Mouse (Mus musculus): ENCODE measurements at regions not wholly inside any gene's neighbourhood (a gene's known extent, or its start where the extent isn't known, plus 50 kb on each side); places are given as distances from the start of the nearest gene placed in this dataset.

DNA sequence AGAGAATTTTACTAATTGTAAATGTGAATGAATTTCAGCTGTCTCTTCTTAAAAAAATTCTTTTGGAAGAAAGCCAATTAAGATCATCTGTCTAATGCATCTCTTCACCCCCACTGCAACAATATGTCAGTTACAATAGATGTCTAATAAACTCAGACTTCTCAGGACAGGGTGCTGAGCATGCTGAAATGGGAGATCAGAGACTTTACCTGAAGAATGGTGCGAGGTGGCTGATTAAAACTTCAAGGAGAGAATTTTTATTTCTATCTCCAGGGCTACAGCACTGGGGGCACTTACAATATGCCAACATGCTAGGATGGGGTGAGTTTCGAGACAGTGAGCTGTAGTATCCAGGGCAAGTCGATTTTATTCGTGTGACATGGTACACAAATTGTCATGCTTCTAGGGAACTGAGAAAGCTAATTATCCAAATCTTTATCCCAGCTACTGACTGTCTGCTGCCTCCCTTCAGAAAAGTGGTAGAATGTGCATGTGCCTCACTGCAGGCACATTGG is 449.0 kb upstream of the Fam92a start:
- DNase-seq: no peak

DNA sequence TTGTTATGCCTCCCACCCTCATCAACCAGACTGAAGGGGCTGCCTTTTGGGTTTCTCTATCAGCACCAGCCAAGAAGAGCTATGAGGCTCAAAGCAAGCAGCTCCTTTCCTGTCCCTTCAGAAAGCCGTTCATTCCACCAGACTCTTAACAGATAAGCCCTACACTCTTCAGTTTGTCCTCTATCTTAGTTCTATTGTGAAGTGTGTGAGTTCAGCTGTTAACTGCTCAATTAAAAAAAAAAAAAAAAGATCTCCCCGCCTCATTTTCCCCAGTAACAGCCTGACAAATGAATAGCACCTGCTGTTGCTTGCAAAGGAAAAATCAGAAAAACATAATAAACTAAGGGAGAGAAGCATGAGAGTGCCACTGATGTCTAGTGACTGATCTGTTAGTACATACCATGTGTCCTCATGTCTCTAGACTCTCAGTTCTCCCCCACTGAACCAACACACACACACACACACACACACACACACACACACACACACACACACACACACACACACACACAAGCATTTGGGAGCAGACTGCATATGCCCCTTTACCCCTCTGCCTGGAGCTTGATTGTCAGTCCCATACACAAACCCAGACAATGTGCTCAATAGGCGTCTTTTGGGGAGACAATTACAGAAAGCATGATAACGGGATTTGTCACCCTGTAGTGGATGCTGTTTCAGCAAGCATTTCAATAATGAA is 448.4 kb upstream of the Fam92a start:
- no peak for DNase-seq

DNA sequence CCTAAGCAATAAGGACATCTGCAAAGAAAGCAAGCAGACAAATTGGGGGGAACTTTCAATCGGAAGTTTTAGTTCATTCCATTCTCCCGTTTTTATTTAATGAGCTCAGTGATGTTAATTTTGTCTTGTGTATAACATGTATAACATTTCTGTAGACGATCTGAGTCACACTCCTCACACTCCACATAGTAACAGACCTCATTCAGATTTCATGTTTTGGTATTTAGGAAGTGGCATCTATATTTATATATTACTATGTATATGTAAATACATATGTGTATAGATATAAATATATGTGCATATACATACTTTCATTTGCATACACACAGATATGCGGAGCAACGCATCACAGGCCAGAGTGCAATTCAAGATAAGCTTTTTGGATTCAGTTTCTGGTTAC is 444.9 kb upstream of the Fam92a start:
- DNase-seq: no peak

DNA sequence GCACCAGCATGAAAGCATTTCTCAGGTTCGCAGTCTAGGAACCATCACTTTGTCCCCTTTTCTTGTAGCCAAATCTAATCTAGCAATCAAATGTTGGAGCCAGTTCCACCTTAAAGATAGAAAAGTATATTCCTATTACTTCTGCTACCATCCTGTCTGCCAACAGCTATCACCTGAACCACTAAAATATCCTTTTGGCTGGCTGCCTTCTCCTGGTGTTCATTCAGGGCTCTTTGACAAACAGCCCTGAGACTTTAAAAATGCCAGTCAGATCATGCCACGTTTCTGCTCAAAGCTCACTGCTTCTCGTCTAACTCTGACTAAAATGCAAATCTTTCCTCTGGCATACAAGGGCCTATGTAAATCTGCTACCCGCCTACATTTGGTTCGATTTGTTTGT is 439.7 kb upstream of the Fam92a start:
- no peak for DNase-seq

DNA sequence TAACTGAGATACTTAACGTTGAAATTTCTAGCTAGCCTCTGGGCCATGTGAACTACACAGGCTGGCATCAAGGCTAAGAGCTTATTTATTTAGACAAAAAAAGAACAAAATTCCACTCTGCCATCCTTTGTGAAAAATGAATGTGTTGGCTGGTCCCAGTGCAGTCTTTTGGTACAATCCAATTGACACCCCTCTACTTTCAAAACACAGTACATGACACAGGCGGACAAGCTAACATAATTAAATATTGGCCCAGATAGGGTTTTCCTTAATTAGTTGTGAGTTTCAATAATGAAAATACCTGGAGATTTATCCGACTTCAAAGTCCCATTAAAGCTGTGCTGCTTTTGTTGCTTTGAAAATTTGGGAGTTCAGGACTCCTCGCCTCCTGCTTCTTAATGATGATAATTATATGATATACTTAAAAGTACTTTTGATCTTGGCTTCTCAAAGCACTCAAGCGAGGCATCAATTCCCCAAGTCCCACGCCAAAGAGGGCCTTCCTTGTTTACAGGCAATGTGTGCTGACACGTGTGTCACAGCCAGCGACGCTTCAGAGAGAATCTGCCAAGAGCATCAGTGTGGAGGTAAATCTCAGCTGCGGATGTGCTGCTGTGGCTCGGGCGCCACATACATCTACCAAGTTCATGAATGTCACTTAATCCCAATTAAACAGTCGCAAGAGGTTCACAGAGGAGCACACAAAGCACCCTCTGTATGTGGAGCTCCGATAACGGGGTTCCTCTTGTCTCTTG is 429.5 kb upstream of the Fam92a start:
- DNase-seq: no peak

DNA sequence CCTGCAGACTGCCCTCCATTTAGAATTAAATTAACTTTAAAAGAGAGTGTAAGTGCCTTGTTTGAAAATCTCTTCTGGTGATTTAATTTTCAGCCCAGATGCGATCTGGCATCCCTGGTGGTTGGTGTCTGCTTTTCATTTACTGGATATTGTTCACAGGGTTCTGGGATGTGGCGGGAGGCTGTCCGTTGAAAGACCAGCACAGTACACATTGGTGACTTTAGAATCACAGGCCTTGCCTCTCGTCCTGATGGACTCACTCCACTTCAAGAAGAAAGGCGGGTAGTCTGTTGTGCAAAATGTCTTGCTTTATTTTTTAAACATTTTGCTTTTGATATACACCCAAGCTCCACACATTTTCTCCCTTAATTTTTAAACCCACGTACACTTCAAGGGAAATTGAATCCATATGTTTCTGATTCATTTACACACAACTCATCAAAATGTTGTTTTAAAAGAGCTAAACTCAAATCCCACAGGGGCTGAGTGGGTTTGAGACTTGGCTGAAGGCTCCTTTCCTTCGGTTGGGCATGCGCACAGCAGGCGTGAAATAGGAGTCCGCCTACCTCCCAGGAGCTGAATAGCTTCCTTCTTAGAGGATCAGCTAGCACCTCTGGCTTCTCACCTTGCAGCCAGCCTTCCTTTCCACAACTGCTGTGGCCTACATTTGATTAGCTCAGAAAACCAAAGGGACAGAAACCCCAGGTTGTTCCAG is 424.1 kb upstream of the Fam92a start:
- DNase-seq: no peak

DNA sequence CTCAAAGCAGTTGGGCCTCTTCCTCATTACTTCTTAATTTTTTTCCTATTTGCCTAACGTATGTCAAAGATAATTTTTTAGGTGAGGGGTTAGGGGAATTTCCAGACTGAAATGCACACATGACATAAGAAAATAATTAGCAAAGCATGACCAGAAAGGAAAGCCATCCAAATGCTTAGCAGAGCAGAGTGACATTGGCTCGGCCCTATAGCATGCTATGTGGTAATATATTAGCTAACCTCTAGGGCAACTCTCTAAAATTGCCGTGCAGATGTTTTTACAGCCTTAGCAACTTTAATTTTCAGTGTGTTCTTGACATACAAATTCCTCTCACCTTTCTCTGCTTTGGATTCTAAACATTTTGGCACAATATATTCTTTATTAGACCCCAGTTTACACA is 421.2 kb upstream of the Fam92a start:
- no peak for DNase-seq

DNA sequence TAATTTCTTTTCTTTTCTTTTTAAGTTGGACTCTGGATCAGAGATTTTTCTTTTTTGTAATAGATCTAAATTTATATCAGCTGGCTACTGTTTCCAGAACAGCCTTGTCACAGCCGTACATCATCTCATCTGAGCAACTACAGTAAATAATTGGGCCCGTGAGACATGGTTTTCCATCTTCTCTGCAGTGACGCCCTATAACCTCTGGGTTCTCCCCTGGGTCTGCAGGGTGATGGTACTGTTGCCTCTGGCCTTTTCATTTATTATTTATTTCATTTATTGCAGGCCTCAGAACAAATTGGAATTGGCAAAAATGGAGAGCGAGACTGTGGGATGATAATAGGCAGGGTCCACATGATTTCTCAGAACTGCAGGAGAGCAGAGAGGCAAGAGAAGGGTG is 406.3 kb upstream of the Fam92a start:
- no peak for DNase-seq

DNA sequence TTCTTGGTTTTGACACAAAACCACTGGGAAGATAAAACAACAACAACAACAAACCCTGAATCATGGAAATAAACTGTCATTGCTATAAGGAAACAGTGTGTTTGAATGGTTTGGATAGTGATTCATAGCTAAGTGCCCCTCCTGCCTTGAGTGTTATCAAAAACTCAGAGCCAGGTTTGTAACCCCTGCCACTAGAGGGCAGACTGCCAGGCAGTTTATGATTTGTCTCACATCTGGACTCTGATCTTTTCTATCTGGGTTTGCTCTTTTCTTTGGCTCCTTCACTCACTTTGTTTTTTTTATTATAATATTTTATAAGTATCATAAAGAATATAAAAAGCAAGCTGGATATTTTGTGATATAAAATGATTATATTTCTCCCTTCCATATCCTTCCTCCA is 400.1 kb upstream of the Fam92a start:
- peak; percentile 12 for DNase-seq

DNA sequence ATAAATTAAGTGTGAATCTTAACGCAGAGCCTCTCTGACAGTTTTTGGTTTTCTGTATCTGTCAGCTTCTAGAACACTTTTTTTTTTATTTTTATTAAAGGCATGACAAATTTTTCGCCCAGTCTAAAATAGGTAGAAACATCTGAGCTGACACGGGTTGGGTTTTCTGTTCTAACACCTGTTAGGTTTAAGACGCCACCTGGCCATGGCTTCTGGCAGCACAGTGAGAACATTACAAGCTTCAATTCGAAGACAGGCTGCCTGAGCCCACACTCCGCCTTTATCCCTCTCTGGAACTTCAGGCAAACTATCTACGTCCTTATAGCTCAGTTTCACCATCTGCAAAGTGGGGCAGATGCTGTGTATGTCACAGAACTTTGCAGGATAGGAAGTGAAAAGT is 398.9 kb upstream of the Fam92a start:
- DNase-seq: no peak

DNA sequence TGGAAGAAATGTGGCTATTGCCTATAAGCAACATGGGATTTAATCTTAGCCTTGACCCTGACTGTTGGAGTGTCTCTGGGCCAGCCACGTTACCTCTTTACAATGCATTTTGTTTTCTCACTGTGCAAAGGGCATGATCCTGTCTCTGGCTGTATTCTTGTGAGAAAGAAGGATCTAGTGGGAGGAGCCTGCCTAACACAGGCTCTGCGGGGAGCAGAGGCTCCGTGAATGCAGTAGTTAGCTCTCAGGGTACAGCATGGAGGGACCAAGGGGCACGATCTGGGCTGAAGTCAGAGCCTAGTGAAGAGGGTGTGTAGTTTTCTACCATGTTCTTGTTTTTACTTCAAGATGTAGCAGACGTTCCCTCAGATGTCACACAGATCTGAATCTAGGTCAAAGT is 395.8 kb upstream of the Fam92a start:
- DNase-seq: no peak

DNA sequence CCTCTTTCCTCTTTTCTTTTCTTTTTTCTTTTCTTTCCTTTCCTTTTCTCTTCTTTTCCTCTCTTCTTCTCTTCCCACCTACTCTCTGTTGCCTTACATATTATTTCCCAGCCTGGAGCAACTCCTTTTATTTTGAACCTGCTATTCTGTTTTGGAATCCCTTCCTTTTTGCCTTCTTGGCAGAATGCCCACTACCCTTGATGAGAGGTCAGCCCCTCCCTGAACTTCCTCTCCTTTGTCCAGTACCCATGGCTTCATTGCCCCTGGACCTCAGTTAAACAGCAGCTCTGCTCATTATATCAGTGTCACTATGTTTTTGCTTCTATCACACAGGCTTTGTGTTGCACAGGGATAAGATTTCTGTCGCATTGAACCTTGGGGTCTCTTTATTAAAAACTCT is 391.2 kb upstream of the Fam92a start:
- DNase-seq: peak; percentile 52

DNA sequence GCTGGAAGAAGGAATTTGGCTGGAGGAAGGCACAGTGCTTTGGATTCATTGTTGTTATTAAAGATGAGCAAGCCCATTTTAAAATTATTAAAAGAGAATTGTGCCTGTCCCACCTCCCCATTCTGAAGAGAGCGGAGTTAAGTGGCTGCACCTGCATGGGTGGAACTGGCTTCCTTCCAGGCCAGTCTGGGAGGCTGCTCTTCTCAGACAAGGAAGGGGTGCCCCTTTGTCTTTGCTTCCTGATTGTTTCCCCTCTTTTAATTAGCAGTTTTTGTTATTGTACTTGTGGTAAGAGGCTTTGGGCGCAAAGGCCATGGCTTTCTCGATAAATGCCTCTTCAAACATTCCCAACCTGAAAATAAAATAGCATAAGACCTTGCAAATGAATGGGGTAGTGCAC is 388.7 kb upstream of the Fam92a start:
- no peak for DNase-seq

DNA sequence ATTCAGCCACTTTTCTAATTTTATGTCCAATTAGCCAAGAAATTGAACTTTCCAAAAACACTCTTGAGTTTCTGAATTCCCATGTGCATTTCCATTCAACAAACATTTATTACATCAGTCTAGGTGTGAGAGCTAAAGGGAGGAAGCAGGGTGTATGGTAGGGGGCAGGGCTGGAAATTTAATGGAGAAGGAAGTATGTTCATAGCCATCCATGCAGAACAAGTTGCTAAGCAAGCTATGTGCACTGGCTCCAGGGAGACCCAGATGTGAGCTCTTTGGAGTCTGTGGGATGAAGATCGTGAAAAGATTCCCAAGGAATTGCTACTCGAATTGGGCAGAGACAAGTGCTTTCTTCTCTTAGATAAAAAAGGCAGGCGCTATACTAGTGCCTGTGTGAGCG is 388.2 kb upstream of the Fam92a start:
- no peak for DNase-seq

DNA sequence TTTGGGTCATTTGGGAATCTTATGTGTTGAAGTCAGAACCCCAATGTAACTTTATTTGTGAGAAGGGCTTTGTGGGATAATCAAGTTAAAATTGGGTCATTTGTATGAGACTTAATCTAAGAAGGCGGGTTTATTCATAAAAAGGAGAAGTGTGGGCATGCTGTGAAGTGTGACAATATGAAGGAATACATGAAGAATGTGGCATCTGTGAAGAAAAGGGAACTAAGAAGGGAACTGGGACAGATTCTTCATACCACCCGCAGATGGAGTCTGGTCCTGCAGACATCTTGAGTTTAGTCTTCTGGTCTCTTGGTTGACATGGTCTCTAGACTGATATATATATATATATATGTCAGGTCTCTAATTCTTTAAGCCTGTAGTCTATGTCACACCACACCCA is 385.3 kb upstream of the Fam92a start:
- DNase-seq: no peak

DNA sequence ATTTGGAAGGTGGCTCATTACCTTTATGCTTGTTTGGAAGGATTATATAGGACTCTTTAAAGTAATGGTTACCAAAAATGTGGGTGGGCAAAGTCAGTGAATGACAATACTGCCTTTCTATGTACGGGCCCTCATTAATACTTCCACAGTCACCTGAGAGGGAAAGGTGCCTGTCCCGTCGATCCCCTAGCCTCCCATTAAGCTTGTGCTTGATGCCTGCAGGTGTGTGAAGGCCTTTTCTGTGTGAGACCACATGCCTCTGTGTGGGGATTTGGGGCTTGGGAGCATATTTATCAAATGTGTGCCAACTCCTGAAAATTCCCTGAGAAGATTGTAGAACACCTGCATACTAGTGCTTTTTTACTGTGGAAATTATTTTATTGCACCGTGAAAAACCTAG is 377.4 kb upstream of the Fam92a start:
- DNase-seq: no peak

DNA sequence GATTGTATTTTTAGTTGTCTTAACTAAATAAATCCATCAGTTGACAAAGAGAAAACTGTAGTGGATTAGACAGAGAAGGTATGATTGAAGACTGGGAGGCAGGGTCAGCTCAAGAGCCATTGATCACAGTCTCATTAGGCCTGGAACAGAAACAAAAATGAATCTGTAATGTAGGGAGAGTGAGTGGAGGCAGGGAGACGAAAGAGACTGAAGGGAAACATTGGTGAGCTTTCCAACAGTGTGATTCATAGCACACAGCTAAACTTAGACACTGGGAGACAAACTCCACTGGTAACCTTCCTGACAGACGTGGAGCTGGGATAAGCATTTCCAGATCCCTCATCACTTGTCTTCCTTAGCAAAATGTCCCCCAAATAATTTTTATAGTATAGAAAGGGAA is 372.1 kb upstream of the Fam92a start:
- no peak for DNase-seq

DNA sequence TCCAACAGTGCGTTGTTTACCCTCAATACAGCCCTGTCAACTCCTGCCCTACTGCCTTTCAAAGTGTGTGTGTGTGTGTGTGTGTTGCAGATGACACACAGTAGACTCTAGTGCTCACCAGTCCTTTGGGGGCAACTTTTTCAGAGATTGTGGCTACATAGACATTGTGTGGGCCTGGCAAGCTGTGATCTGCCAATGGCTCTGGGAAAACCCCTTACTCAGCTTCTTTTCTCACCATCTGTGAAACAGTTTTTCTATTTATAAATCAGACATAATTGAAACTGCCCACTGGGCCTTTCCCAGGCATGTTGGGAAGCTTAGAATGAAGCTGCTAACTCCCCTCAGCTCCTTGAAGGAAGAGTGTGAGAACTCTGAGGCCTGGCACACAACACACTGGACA is 369.7 kb upstream of the Fam92a start:
- DNase-seq: no peak

DNA sequence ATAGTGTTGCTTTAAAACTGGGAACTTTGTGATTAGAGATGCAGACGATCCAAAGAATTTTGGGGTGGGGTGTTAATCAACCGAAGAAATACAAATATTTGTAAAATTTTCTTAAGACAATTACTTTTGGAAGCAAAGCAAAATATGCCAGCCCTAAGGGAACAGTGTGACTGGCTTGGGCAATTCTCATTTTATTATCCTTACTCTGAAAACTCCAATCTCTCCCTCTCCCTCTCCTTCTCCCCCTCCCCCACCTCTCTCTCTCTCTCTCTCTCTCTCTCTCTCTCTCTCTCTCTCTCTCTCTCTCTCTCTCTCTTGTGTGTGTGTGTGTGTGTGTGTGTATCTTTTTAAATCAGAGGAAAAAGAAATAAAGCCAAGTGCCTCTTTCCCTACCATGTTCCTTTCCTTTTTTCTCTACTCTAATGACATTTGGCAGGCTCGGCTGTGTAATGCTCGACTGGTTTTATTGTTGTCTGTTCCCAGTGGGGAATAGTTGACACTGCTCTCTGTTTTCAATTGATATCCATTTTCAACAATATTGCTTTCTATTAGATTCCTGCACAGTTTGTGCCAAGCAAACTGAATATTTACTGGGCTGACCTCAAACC is 367.5 kb upstream of the Fam92a start:
- DNase-seq: no peak

DNA sequence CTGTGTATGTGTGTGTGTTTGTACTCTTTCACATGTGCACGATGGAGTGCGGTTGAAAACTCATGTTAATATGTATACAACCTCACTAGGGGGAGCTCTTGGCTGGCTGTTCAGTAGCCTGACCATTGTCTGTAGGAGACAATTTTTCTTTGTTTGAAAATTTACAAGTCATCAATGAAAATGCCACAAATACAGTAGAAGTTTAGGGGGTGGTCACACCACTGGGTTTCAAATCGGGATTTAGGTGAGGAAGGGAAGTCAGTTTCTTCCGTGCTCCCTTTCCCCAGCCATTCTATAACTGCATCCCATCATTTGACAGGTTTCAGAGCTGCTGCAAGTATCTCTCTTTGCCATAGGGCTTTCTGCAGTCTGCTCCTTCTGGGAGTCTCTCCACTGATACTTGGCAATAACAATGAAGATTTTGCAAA is 366.9 kb upstream of the Fam92a start:
- peak; percentile 44 for DNase-seq

DNA sequence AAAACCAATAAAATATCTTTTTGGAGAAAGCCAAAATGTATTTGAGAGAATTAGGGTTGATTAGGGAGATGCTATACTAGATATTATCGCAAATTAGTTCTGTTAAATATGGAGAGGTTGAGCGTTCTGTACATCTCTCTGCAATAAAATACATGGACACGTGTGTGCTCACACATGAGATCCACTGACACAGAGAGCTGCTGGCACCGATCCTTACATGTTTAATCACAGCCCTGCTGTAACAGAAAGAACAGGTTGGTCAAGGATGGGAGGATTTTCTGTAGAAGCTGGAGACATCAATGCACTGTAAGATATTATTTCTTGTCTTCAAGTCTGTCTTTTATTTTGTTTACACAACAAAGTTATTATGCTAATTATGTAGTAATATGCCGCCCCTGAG is 366.2 kb upstream of the Fam92a start:
- DNase-seq: no peak

DNA sequence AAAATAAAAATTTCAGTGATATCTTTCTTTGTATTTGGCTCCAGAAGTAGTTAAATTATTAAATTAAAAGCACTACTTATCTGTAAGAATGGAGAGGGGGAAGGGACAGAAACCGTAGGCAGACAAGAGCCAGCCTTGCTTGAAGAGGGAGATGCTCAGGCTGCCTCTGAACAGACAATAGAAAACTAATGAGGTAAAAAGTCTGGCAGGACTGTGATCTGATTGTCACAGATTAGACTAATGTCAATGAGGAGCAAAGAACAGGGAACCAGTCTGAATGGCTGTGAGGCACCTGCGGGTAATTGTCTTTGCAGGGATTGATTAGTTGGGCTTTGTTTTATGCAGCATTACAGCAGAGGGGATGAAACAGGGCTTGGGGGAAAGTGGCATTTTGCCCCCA is 362.3 kb upstream of the Fam92a start:
- DNase-seq: no peak

DNA sequence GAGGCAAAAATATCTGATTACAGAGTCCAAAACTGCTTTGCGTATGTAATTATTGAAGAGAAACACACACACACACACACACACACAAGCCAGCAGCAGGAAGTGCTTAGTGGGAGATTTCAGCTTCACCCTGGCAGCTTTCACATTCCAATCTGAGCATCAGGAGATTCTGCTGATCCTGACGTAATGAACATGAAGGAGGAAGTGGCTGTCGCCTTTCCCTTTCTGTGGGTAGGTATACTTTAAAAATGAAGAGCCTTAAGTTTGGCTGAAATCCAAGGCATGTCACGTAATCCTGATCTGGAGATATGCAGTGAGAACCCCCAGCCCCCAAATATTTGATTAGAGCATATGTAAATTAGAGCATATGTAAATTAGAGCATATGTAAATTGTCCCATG is 361.1 kb upstream of the Fam92a start:
- no peak for DNase-seq

DNA sequence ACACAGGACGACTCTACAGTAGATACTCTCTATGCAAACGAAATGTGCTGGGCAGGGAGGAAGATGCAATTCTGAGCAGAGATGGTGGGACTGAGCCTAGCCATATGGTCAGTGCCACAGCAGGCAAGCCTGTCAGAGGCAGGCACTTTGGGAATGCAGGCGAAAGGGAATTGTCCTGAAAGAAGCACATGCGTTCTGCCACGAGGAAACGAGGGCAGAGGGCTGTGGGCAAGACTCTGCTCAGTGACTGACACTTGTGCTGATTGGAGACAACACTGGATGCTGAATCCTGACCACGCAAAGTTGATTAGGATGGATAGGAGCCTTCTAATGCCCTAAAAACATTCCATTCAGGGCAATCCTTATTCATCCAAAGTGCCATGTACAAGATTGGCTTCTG is 350.5 kb upstream of the Fam92a start:
- DNase-seq: no peak
